Mouse (Mus musculus): ENCODE data around the gene Slc37a3.

GRCm38 (mm10) chr6:39341798-39342197 is 35.7 kb downstream of the Slc37a3 start:
- no peak for TF ChIP-seq CTCF (IDR thresholded peaks at IDR 0.05; ENCODE audit: low read depth, low read length)
- TF ChIP-seq POLR2A (IDR thresholded peaks at IDR 0.05; ENCODE audit: extremely low read depth, insufficient read depth, low read length), result no peak

Data from liver, adult 2 months (tissue).